Mouse (Mus musculus): Measurements from ENCODE around the gene Gm6034. TPM values are rescaled to one million over a fixed set of nuclear protein-coding genes. Genes with fewer than 3 reads are reported as not detected.
"Not testable (repeated sequence)": the region's sequence is repeated elsewhere in the genome, so short reads cannot be mapped to it uniquely, and the experiment has no call there.

Gene Gm6034
- polyA plus RNA-seq (2014; fragmentation: Nextera tagmentation; extraction: Ambion mirVana): not detected in 2 replicates

DNA sequence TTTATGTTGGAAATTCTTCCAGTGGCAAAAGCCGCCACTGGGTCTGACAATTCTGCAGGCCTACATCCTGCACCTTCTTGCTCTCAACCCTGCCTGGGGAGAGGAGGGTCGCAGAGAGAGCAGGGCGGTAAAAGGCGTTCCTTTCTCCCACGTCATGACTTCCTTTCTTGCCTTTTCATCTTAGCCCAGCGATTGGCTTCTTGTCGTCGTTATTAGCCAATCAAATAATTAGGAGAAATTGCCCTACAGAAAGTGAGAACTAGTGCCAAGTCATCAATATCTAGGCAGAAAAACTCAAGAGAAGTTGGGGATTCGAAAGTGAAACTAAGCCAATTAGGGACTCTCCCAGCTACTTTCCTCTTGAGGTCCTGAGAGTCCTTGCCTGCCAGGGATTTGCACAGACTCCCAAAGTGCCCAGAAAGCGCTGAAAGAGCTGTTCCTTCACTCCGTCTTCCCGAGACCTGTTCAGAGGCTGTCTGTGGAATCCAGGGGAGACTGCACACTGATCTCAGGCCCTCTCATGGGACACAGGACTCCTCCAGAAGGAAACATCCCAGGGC is at the start of gene Gm6034, which contains the start of gene H2-T22:
Gene Gm6034, plus strand, starts transcription at position 352 of the 560 bp plus-strand sequence.
Gene H2-T22, minus strand, starts transcription at position 138 of the 560 bp plus-strand sequence.
- not testable (repeated sequence) for H3K36me3 ChIP-seq (ENCODE audit: control insufficient read depth, insufficient read depth, low read length); H3K9me3 ChIP-seq (ENCODE audit: control insufficient read depth, low read length); H3K27me3 ChIP-seq (replicated peaks; ENCODE audit: control insufficient read depth, insufficient read depth, low read length); H3K4me1 ChIP-seq (replicated peaks; ENCODE audit: control insufficient read depth, insufficient read depth, low read length); H3K27ac ChIP-seq (ENCODE audit: low read depth)
- H3K9ac ChIP-seq (ENCODE audit: low read length): peak within 1 kb of the TSS; percentile 29
- H3K4me2 ChIP-seq (ENCODE audit: low read length): peak within 1 kb of the TSS; percentile 61
- WGBS: 2% methylated on average over 12 of the region's 12 CpGs
- H3K4me3 ChIP-seq (ENCODE audit: low read depth, low read length): peak within 1 kb of the TSS; percentile 38
- DNase-seq (ENCODE audit: low spot score) (peak; percentile 81), ATAC-seq (replicated peaks; ENCODE audit: low FRiP score, low TSS enrichment, low read depth) (peak; percentile 96)

DNA sequence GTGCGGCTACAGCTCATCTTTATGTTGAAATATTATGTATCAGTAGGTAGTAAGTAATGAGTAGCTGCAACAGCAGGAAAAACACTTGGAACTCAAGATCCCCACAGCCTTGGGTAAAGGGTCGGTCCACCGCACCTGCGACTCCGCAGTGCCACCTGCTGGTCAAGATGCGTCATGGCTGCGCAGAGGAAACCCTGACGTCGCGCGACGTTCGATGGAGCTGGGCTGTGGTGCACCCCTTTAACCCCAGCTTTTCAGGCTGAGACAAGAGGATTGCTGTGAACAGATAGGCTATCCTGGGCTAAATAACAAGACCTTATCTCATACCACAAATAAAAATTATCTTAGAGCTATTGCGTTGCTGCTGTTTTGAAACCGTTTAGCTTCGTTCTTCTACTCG is 49.1 kb upstream of the Gm6034 start:
- no peak overlapping the region for H3K27ac ChIP-seq (ENCODE audit: low read depth)
- H3K36me3 ChIP-seq (ENCODE audit: control insufficient read depth, insufficient read depth, low read length): peaks cover 13% of the 10 kb centered on the region
- peak overlapping the region; percentile 63 for H3K4me3 ChIP-seq (ENCODE audit: low read depth, low read length)
- DNase-seq (ENCODE audit: low spot score) (peak; percentile 94), ATAC-seq (replicated peaks; ENCODE audit: low FRiP score, low TSS enrichment, low read depth) (peak; percentile 68)
- peak overlapping the region; percentile 57 for H3K4me2 ChIP-seq (ENCODE audit: low read length)
- no peaks in the 10 kb centered on the region for H3K9me3 ChIP-seq (ENCODE audit: control insufficient read depth, low read length)
- H3K4me1 ChIP-seq (replicated peaks; ENCODE audit: control insufficient read depth, insufficient read depth, low read length): peaks cover 14% of the 10 kb centered on the region
- no peaks in the 10 kb centered on the region for H3K27me3 ChIP-seq (replicated peaks; ENCODE audit: control insufficient read depth, insufficient read depth, low read length)
- no peak overlapping the region for H3K9ac ChIP-seq (ENCODE audit: low read length)
- 10% methylated on average over 17 of the region's 17 CpGs for WGBS

DNA sequence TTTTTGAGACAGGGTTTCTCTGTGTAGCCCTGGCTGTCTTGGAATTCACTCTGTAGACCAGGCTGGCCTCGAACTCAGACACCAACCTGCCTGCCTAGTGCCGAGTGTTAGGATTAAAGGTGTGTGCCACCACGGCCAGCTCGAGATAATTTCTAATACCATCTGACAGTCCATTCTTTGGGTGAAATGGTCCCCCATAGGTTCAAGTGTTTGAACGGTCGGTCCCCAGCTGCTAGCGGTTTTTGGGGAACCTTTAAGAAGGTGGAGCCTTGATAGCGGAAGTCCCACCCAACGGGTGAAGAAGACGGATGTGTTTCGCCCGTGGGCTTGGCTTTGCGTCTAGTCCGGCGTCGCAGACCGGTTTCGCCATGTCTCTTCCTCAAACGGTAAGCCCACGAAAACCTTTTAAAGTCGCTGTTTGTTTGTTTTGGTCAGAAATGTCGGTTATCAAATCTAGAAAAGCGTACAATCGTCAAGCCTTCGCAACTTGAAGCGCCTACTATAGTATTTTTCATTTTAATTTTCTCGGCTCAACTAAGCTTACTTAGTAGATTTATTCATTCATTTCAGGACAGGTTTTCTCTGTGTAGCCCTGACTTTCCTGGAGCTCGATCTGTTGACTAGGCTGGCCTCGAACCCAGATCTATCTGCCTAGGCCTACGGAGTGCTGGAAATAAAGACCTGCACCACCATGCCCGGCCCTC is 48.4 kb upstream of the Gm6034 start:
- 4% methylated on average over 31 of the region's 31 CpGs for WGBS
- Histone ChIP-seq H3K4me3 (ENCODE audit: low read depth, low read length) (peak overlapping the region; percentile 63), H3K27ac (ENCODE audit: low read depth) (peak overlapping the region; percentile 39; the same call in 1 of the 2 replicates), H3K36me3 (ENCODE audit: control insufficient read depth, insufficient read depth, low read length) (peaks cover 6% of the 10 kb centered on the region), H3K4me2 (ENCODE audit: low read length) (peak overlapping the region; percentile 57), H3K9ac (ENCODE audit: low read length) (peak overlapping the region; percentile 61), H3K4me1 (replicated peaks; ENCODE audit: control insufficient read depth, insufficient read depth, low read length) (peaks cover 14% of the 10 kb centered on the region), H3K9me3 (ENCODE audit: control insufficient read depth, low read length) (no peaks in the 10 kb centered on the region), H3K27me3 (replicated peaks; ENCODE audit: control insufficient read depth, insufficient read depth, low read length) (no peaks in the 10 kb centered on the region)
- peak; percentile 60 for ATAC-seq (replicated peaks; ENCODE audit: low FRiP score, low TSS enrichment, low read depth)
- peak; percentile 85 for DNase-seq (ENCODE audit: low spot score)

DNA sequence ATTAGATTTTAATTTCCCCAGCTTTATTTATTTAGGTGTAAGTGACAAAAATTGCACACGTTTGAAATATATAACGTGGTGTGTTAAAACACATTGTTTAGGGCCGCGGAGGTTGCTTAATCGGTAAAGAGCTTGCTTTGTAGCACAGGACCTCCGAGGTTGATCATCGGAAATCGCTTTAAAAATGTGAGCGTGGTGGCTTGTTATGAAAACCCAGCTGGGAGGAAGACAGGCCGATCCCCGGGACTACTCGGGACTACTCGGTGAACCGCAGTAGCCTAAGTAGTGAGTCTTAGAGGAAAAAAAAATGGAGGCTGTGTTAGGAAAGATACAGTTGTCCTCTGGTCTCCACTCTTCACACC is 47.9 kb upstream of the Gm6034 start:
- Histone ChIP-seq H3K9me3 (ENCODE audit: control insufficient read depth, low read length) (no peaks in the 10 kb centered on the region), H3K4me1 (replicated peaks; ENCODE audit: control insufficient read depth, insufficient read depth, low read length) (peaks cover 14% of the 10 kb centered on the region), H3K4me2 (ENCODE audit: low read length) (peak overlapping the region; percentile 57), H3K36me3 (ENCODE audit: control insufficient read depth, insufficient read depth, low read length) (peaks cover under 1% of the 10 kb centered on the region; the same call in 1 of the 2 replicates), H3K4me3 (ENCODE audit: low read depth, low read length) (peak overlapping the region; percentile 63), H3K27ac (ENCODE audit: low read depth) (peak overlapping the region; percentile 39; the same call in 1 of the 2 replicates), H3K9ac (ENCODE audit: low read length) (peak overlapping the region; percentile 61), H3K27me3 (replicated peaks; ENCODE audit: control insufficient read depth, insufficient read depth, low read length) (no peaks in the 10 kb centered on the region)
- 1% methylated on average over 14 of the region's 14 CpGs for WGBS
- ATAC-seq (replicated peaks; ENCODE audit: low FRiP score, low TSS enrichment, low read depth) (no peak), DNase-seq (ENCODE audit: low spot score) (peak; percentile 67)

- Histone ChIP-seq H3K4me3 (ENCODE audit: low read depth, low read length) (no peak overlapping the region), H3K9ac (ENCODE audit: low read length) (no peak overlapping the region), H3K4me2 (ENCODE audit: low read length) (no peak overlapping the region), H3K27me3 (replicated peaks; ENCODE audit: control insufficient read depth, insufficient read depth, low read length) (no peaks in the 10 kb centered on the region), H3K27ac (ENCODE audit: low read depth) (no peak overlapping the region), H3K4me1 (replicated peaks; ENCODE audit: control insufficient read depth, insufficient read depth, low read length) (peaks cover 10% of the 10 kb centered on the region), H3K9me3 (ENCODE audit: control insufficient read depth, low read length) (no peaks in the 10 kb centered on the region), H3K36me3 (ENCODE audit: control insufficient read depth, insufficient read depth, low read length) (no peaks in the 10 kb centered on the region)
- DNase-seq (ENCODE audit: low spot score): peak; percentile 99
- ATAC-seq (replicated peaks; ENCODE audit: low FRiP score, low TSS enrichment, low read depth): peak; percentile 59
- WGBS: 3% methylated on average over 11 of the region's 11 CpGs
Measured at GRCm38 (mm10) chr17:35996949-35997348, 45.8 kb upstream of the Gm6034 start.

GRCm38 (mm10) chr17:35997713-35998510 is 44.8 kb upstream of the Gm6034 start:
- no peak overlapping the region for H3K9ac ChIP-seq (ENCODE audit: low read length)
- no peaks in the 10 kb centered on the region for H3K27me3 ChIP-seq (replicated peaks; ENCODE audit: control insufficient read depth, insufficient read depth, low read length)
- no peaks in the 10 kb centered on the region for H3K9me3 ChIP-seq (ENCODE audit: control insufficient read depth, low read length)
- no peak for ATAC-seq (replicated peaks; ENCODE audit: low FRiP score, low TSS enrichment, low read depth)
- no peak for DNase-seq (ENCODE audit: low spot score)
- H3K27ac ChIP-seq (ENCODE audit: low read depth): no peak overlapping the region
- H3K4me3 ChIP-seq (ENCODE audit: low read depth, low read length): no peak overlapping the region
- H3K4me2 ChIP-seq (ENCODE audit: low read length): no peak overlapping the region
- H3K4me1 ChIP-seq (replicated peaks; ENCODE audit: control insufficient read depth, insufficient read depth, low read length): peaks cover 5% of the 10 kb centered on the region
- no peaks in the 10 kb centered on the region for H3K36me3 ChIP-seq (ENCODE audit: control insufficient read depth, insufficient read depth, low read length)
- WGBS: 68% methylated on average over 12 of the region's 12 CpGs

- no peak for DNase-seq (ENCODE audit: low spot score)
- Histone ChIP-seq H3K27ac (ENCODE audit: low read depth) (no peak overlapping the region), H3K9me3 (ENCODE audit: control insufficient read depth, low read length) (no peaks in the 10 kb centered on the region), H3K4me3 (ENCODE audit: low read depth, low read length) (no peak overlapping the region), H3K36me3 (ENCODE audit: control insufficient read depth, insufficient read depth, low read length) (no peaks in the 10 kb centered on the region), H3K27me3 (replicated peaks; ENCODE audit: control insufficient read depth, insufficient read depth, low read length) (no peaks in the 10 kb centered on the region), H3K4me2 (ENCODE audit: low read length) (no peak overlapping the region), H3K4me1 (replicated peaks; ENCODE audit: control insufficient read depth, insufficient read depth, low read length) (peaks cover 5% of the 10 kb centered on the region), H3K9ac (ENCODE audit: low read length) (no peak overlapping the region)
- 79% methylated on average over 6 of the region's 6 CpGs for whole genome bisulfite sequencing
- ATAC-seq (replicated peaks; ENCODE audit: low FRiP score, low TSS enrichment, low read depth): no peak
Measured at GRCm38 (mm10) chr17:35998545-35999305, 44.0 kb upstream of the Gm6034 start.

- Histone ChIP-seq H3K27me3 (replicated peaks; ENCODE audit: control insufficient read depth, insufficient read depth, low read length) (no peaks in the 10 kb centered on the region), H3K27ac (ENCODE audit: low read depth) (no peak overlapping the region), H3K9me3 (ENCODE audit: control insufficient read depth, low read length) (no peaks in the 10 kb centered on the region), H3K36me3 (ENCODE audit: control insufficient read depth, insufficient read depth, low read length) (no peaks in the 10 kb centered on the region), H3K4me1 (replicated peaks; ENCODE audit: control insufficient read depth, insufficient read depth, low read length) (peaks cover 5% of the 10 kb centered on the region), H3K4me3 (ENCODE audit: low read depth, low read length) (no peak overlapping the region), H3K9ac (ENCODE audit: low read length) (no peak overlapping the region), H3K4me2 (ENCODE audit: low read length) (no peak overlapping the region)
- no peak for DNase-seq (ENCODE audit: low spot score)
- ATAC-seq (replicated peaks; ENCODE audit: low FRiP score, low TSS enrichment, low read depth): no peak
- WGBS: 84% methylated on average over 7 of the region's 7 CpGs
Measured at GRCm38 (mm10) chr17:35999356-35999755, 43.4 kb upstream of the Gm6034 start.

Data from intestine, embryonic 14.5 days (tissue).